21 mouse cellular contexts compared by ENCODE assay signal in genomic region chr12:28085460-28085859, GRCm38 (mm10).
DNase-seq lines count a peak whose midpoint lies in the region; ATAC-seq and TF ChIP-seq lines count a peak whose summit lies in the region.
"Had no signal": no experiment of that assay in that cellular context is flagged by ENCODE, and none has a peak within 500 bp of the region (broad histone marks: within the 10 kb centered on the region; RNA-seq: fewer than 3 reads in every experiment).

No protein-coding gene starts in this region.

- no peak for TF ChIP-seq CTCF in brain, embryonic 14.5 days (IDR thresholded peaks at IDR 0.05; ENCODE audit: borderline replicate concordance, extremely low read depth, insufficient read depth, insufficient read length)
- TF ChIP-seq CTCF in hindbrain, postnatal 0 days (IDR thresholded peaks at IDR 0.05; ENCODE audit: low read depth): no peak

- no peak overlapping the region for H3K27ac ChIP-seq in forebrain, embryonic 13.5 days
- H3K27ac ChIP-seq in forebrain, embryonic 10.5 days: no peak overlapping the region
- no peak overlapping the region for H3K27ac ChIP-seq in midbrain, embryonic 14.5 days (replicated peaks; ENCODE audit: low read depth, low read length)
- no peak overlapping the region for H3K27ac ChIP-seq in midbrain, embryonic 10.5 days (replicated peaks)
- H3K27ac ChIP-seq in hindbrain, postnatal 0 days: no peak overlapping the region
- H3K27ac ChIP-seq: intestine, embryonic 15.5 days; limb, embryonic 12.5 days; midbrain, embryonic 12.5 days; neural tube, embryonic 12.5 days had no signal

- no peaks in the 10 kb centered on the region for H3K36me3 ChIP-seq in forebrain, embryonic 13.5 days (ENCODE audit: poor library complexity, severe bottlenecking)
- H3K36me3 ChIP-seq in forebrain, embryonic 10.5 days (replicated peaks): no peaks in the 10 kb centered on the region
- no peaks in the 10 kb centered on the region for H3K36me3 ChIP-seq in midbrain, embryonic 14.5 days (ENCODE audit: control insufficient read depth, insufficient read depth, low read length)
- no peaks in the 10 kb centered on the region for H3K36me3 ChIP-seq in midbrain, embryonic 10.5 days
- H3K36me3 ChIP-seq in hindbrain, postnatal 0 days (ENCODE audit: insufficient read depth, low read length): no peaks in the 10 kb centered on the region
- H3K36me3 ChIP-seq: intestine, embryonic 15.5 days; limb, embryonic 12.5 days; midbrain, embryonic 12.5 days; neural tube, embryonic 12.5 days had no signal

- H3K4me2 ChIP-seq in forebrain, embryonic 13.5 days: no peak overlapping the region
- H3K4me2 ChIP-seq in midbrain, embryonic 14.5 days (ENCODE audit: low read length): no peak overlapping the region
- no peak overlapping the region for H3K4me2 ChIP-seq in hindbrain, postnatal 0 days (ENCODE audit: low read depth, low read length)
- H3K4me2 ChIP-seq: intestine, embryonic 15.5 days; limb, embryonic 12.5 days; liver, embryonic 11.5 days; midbrain, embryonic 12.5 days; neural tube, embryonic 12.5 days had no signal

- 39% methylated on average over 4 of the region's 4 CpGs for WGBS in forebrain, embryonic 13.5 days
- WGBS in forebrain, embryonic 10.5 days: 76% methylated on average over 4 of the region's 4 CpGs
- 65% methylated on average over 4 of the region's 4 CpGs for WGBS in midbrain, embryonic 14.5 days
- WGBS in midbrain, embryonic 10.5 days: 88% methylated on average over 4 of the region's 4 CpGs
- 52% methylated on average over 4 of the region's 4 CpGs for WGBS in hindbrain, postnatal 0 days

- H3K9me3 ChIP-seq in forebrain, embryonic 13.5 days (replicated peaks): no peaks in the 10 kb centered on the region
- no peaks in the 10 kb centered on the region for H3K9me3 ChIP-seq in forebrain, embryonic 10.5 days
- H3K9me3 ChIP-seq in midbrain, embryonic 14.5 days (ENCODE audit: control insufficient read depth, low read length): no peaks in the 10 kb centered on the region
- H3K9me3 ChIP-seq in midbrain, embryonic 10.5 days (replicated peaks): no peaks in the 10 kb centered on the region
- H3K9me3 ChIP-seq in hindbrain, postnatal 0 days (ENCODE audit: low read length): no peaks in the 10 kb centered on the region
- H3K9me3 ChIP-seq: intestine, embryonic 15.5 days; limb, embryonic 12.5 days; midbrain, embryonic 12.5 days; neural tube, embryonic 12.5 days had no signal

- no peak for DNase-seq in forebrain, embryonic 10.5 days (ENCODE audit: extremely low spot score, low spot score)
- peak; percentile 34 for DNase-seq in midbrain, embryonic 14.5 days
- no peak for DNase-seq in midbrain, embryonic 10.5 days (ENCODE audit: low spot score)
- DNase-seq in brain, embryonic 14.5 days (ENCODE audit: low read depth): peak; percentile 82
- peak; percentile 38 for DNase-seq in hindbrain, postnatal 0 days (ENCODE audit: low spot score)
- DNase-seq in left cerebral cortex, postnatal 36 days (ENCODE audit: low spot score in 2 of 2): no peak
- no peak for DNase-seq in thymus, postnatal 25 days
- DNase-seq: adrenal gland, postnatal 10 days; kidney, adult 8-10 months; kidney, postnatal 10 days; liver, postnatal 0 days; right cerebral cortex, postnatal 25 days; spleen, adult 18-20 months; thymus, postnatal 14 days had no signal

- peak; percentile 80 for ATAC-seq in forebrain, embryonic 13.5 days
- no peak for ATAC-seq in midbrain, embryonic 14.5 days (ENCODE audit: low FRiP score, low TSS enrichment)
- ATAC-seq in hindbrain, postnatal 0 days: no peak
- ATAC-seq: intestine, embryonic 15.5 days; liver, postnatal 0 days; lung, postnatal 0 days had no signal

- intact Hi-C loops in left cerebral cortex, postnatal 36 days (cut with DNase I): no loop called here

- no peaks in the 10 kb centered on the region for H3K27me3 ChIP-seq in forebrain, embryonic 13.5 days
- no peaks in the 10 kb centered on the region for H3K27me3 ChIP-seq in forebrain, embryonic 10.5 days (ENCODE audit: poor library complexity, severe bottlenecking)
- no peaks in the 10 kb centered on the region for H3K27me3 ChIP-seq in midbrain, embryonic 14.5 days (ENCODE audit: control insufficient read depth, insufficient read depth, low read length)
- H3K27me3 ChIP-seq in midbrain, embryonic 10.5 days (ENCODE audit: low read depth, poor library complexity, severe bottlenecking): no peaks in the 10 kb centered on the region
- H3K27me3 ChIP-seq in hindbrain, postnatal 0 days (ENCODE audit: insufficient read depth, low read length): no peaks in the 10 kb centered on the region
- H3K27me3 ChIP-seq: intestine, embryonic 15.5 days; limb, embryonic 12.5 days; midbrain, embryonic 12.5 days; neural tube, embryonic 12.5 days had no signal

- H3K4me1 ChIP-seq in forebrain, embryonic 13.5 days: no peaks in the 10 kb centered on the region
- H3K4me1 ChIP-seq in forebrain, embryonic 10.5 days: no peaks in the 10 kb centered on the region
- H3K4me1 ChIP-seq in midbrain, embryonic 14.5 days (ENCODE audit: control insufficient read depth, insufficient read depth, low read length): no peaks in the 10 kb centered on the region
- no peaks in the 10 kb centered on the region for H3K4me1 ChIP-seq in midbrain, embryonic 10.5 days
- no peaks in the 10 kb centered on the region for H3K4me1 ChIP-seq in hindbrain, postnatal 0 days (ENCODE audit: insufficient read depth, low read length)
- H3K4me1 ChIP-seq: intestine, embryonic 15.5 days; limb, embryonic 12.5 days; midbrain, embryonic 12.5 days; neural tube, embryonic 12.5 days had no signal

- H3K9ac ChIP-seq in forebrain, embryonic 13.5 days: no peak overlapping the region
- no peak overlapping the region for H3K9ac ChIP-seq in midbrain, embryonic 14.5 days (replicated peaks; ENCODE audit: low read length)
- no peak overlapping the region for H3K9ac ChIP-seq in hindbrain, postnatal 0 days (replicated peaks; ENCODE audit: low read length)
- H3K9ac ChIP-seq: intestine, embryonic 15.5 days; limb, embryonic 12.5 days; liver, postnatal 0 days; midbrain, embryonic 12.5 days; neural tube, embryonic 12.5 days had no signal

- H3K4me3 ChIP-seq in forebrain, embryonic 13.5 days: no peak overlapping the region
- H3K4me3 ChIP-seq in forebrain, embryonic 10.5 days: no peak overlapping the region
- H3K4me3 ChIP-seq in midbrain, embryonic 14.5 days (replicated peaks; ENCODE audit: low read depth, low read length): no peak overlapping the region
- no peak overlapping the region for H3K4me3 ChIP-seq in midbrain, embryonic 10.5 days
- no peak overlapping the region for H3K4me3 ChIP-seq in hindbrain, postnatal 0 days (ENCODE audit: low read length)
- H3K4me3 ChIP-seq: intestine, embryonic 15.5 days; limb, embryonic 12.5 days; midbrain, embryonic 12.5 days; neural tube, embryonic 12.5 days had no signal

- TF ChIP-seq POLR2A in brain, embryonic 14.5 days (IDR thresholded peaks at IDR 0.05; ENCODE audit: borderline replicate concordance, extremely low read depth, insufficient read depth, insufficient read length, poor library complexity, severe bottlenecking): no peak

Comparison
In these comparisons a context has a peak if more than half of its experiments do, and no peak if none do; other contexts are left out.
1. DNase-seq: peak in midbrain, embryonic 14.5 days (single experiment), brain, embryonic 14.5 days (single experiment) and hindbrain, postnatal 0 days (single experiment); none in forebrain, embryonic 10.5 days (single experiment), midbrain, embryonic 10.5 days (single experiment), left cerebral cortex, postnatal 36 days (0 of 2) and thymus, postnatal 25 days (single experiment).